Mouse (Mus musculus): Measurements from ENCODE around the gene Pten.
A peak's percentile ranks its signal among the peaks of the same experiment; 100 is the strongest.

The Pten gene

DNA sequence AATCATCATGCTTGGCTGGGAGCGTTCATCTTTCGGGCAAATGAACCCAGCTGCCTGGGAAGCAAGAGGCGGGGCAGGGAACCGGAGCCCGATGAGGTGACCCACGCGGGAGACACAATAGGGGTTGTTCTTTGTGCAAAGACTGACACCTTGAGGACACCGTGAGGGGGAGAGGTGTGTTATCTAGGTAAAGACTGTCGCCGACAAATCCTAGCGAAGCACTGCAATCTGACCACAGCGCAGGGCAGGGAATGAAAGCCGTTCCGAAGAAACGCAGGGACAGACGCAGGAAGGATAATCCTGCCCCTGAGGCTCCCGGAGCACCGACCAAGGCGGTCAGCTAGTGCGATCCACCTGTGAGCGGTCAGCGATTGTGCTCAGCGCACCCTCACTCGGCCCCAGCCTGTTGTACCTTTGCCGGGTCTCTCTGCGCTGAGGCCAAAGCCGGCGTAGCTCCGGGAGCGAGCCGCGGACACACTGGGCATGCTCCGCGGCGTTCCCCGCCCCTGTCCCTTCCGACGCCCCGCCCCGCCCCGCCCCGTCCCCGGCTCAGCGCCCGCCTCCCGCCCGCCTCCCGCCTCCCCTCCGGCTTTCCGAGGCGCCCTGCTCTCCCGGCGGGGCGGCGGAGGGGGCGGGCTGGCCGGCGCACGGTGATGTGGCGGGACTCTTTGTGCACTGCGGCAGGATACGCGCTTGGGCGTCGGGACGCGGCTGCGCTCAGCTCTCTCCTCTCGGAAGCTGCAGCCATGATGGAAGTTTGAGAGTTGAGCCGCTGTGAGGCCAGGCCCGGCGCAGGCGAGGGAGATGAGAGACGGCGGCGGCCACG, at the start of gene Pten:
TSS of gene Pten (plus strand) at position 598 of the 826 bp plus-strand sequence.
- peak; percentile 92 for DNase-seq (ENCODE audit: low read depth, low spot score)

DNA sequence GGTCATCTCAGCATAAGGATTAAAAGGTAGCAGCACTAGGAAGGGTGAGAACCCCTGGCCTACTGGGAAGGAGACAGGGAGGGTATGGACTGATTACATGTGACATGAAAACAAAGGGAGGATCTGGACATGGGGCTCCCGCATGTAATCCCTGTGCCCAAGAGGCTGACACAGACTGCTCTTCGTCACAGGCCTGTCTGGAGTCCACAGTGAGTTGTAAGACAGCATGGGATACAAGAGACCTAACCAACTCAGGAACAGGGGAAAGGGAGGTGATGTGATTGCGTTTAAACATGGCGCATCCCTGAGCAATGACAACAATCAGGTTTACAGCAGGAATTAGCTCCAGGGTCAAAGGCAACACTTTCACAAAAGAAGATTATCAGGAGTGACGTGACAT, 48.3 kb upstream of the Pten start:
- no peak for DNase-seq (ENCODE audit: low read depth, low spot score)

DNA sequence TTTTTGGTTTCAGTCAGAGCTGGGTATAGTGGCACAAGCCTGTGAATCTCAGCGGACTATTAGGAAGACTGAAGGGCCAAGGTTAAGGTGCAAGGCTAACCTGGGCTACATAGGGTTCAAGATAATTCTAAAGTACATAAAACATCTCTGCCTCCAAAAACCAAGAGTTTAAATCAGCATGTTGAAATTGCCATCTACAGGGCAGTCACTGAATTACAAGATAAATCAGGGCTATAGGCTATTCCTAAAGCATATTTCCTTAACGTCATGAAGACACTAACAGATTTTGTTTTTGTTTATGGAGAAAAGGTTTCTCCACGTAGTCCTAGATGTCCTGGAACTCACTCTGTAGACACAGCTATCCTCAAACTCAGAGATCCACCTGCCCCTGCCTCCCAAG, 47.0 kb upstream of the Pten start:
- no peak for DNase-seq (ENCODE audit: low read depth, low spot score)

DNA sequence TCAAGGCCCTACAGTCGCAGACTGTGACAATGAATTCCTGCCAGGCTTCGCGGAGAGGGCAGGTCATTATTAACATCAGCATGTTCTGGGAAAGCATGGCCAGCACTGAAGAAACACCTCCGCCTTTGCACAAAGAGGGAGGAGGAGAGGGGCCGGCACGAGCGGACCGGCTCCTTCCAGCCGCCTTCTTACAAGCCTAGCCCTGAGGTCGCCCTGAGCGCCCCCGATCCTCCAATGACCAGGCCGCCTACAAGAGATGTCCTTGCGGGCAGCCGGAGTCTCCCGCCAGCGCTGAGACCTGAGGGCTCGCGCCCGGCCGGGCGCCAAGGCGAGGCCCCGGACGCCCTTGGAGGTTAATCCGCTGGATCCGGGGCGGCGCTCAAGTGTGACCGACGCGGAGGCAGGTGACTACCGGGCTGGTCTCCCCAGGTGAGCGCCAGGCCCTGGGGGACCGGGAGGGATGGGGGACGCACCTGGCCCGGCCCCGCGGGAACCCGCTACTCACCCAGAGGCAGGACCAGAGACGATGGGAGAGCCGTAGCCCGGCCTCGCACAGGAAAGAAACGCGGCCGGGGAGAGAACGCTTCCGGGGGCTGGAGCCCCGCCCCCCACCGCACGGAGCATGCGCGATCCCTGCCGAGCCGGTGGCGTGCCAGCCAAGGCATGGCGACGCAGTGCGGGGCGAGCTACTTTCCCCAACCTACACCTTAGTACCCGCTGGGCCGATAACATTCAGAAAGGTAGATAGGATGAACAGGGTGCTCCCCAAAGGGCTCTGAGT, 45.3 kb upstream of the Pten start:
- peak; percentile 75 for DNase-seq (ENCODE audit: low read depth, low spot score)

DNA sequence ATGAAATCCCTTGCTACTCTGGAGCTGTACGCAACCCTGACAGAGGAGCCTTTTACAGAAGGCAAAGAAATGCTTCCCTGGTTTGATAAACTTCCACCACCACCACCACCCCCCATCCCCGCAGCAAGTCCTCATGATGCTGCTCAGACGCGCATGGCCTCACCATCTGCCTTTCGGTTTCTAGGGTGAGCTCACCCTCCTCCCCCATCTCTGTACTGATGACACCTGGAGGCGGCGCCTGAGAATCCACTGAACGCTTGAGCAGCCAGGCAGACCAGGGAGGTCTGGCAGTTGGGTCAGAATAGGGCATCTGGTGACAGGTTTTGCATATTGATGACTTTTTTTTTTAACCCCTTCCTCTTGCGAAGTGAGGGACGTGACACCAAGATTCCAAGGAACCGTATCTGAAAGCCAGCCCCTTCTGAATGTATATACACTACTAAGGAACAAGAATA, 44.7 kb upstream of the Pten start:
- DNase-seq (ENCODE audit: low read depth, low spot score), result peak; percentile 70

DNA sequence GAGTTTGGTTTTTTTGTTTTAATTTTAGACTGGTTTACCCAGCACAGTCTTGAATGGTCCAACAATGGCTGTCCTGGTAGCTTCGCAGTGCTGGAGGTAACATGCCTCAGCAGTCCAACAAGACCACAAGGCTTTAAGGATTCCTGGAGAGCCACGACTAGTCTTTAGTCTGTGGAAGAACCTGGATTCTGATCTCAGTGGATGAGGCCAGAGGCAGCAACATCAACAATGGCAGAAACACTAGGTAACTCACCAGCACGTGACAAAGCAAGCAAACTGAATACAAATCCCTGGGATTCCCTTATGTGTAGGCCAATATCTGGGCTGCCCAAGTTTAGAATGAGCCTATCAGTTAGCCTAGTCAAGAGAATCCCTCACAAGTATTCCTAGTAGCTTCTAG, 43.8 kb upstream of the Pten start:
- DNase-seq (ENCODE audit: low read depth, low spot score), result no peak

DNA sequence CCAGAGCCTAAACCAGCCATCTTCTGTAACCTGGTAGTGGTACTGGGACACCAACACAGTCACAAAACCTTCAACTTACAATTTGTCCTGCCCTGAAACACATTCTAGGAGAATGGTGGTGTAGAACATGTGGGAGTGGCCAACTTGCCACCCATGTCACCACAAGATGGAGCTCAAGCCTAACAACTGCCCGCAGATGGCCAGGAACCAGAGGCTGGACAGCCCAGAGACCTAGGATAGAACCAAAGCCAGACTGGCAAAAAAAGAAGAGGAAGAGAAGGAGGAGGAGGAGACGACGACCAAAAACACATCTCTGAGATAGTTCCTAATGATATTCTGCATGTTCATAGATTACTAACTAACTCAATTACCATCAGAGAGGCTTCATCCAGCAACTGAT, 42.1 kb upstream of the Pten start:
- DNase-seq (ENCODE audit: low read depth, low spot score), result peak; percentile 61

DNA sequence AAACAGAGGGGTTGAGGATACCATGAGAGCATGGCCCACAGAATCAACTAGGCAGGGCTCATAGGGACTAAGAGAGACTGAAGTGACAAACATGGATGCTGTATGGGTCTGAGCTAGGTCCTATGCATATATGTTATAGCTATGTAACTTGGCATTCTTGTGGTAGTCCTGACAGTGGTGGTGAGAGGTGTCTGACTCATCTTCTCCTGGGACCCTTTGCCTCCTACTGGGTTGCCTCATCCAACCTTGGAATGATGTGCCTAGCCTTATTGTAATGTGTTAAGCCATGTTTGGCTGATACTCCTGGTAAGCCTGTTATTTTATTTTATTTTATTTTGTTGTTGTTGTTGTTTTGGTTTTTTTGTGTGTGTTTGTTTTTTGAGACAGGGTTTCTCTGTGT, 41.6 kb upstream of the Pten start:
- DNase-seq (ENCODE audit: low read depth, low spot score), result no peak

DNA sequence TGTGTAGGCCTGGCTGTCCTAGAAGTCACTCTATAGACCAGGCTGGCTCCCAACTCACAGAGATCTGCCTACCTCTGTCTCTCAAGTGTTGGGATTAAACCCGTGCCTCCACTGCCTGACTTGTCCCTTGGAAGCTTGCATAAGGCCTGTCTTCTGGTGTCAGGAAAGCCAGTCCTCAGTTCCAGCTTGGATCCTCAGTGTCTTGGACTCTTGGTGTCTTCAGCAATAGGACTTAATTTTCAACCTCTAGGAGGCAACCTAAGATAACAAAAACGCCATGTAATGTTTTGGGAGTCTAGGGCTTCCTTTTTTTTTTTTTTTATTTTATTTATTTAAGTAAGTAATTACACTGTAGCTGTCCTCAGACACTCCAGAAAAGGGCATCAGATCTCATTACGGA, 39.7 kb upstream of the Pten start:
- DNase-seq (ENCODE audit: low read depth, low spot score), result no peak

DNA sequence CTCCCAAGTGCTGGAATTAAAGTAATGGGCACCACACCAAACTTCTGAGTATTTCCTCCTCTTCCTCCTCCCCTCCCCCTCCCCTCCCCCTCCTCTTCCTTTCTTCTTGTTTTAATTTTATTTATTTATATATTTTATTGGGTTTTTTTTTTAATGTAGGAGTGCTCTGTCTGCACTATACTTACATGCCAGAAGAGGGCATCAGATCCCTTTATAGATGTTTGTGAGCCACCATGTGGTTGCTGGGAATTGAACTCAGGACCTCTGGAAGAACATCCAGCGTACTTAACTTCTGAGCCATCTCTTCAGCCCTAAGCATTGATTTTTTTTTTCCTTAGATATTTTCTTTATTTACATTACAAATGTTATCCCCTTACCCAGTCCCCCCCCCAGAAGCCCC, 37.0 kb upstream of the Pten start:
- no peak for DNase-seq (ENCODE audit: low read depth, low spot score)

DNA sequence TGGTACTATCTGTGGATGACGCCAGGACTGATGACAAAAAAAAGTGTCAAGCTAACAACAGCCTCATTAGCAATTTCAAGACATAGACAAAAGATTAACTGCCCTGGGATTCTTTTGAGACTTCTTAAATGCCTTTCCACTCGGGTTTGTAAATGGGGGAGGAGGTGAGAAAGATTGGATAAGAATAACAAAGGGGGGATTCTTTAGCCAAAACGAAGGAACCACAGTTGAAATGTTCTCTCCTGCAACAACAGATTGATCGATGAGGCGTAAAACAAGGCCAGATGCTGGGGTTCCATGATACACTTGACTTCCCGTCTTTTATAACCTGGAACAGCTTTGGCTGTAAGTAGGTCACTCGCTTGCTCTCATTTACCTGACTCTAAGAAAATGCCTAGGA, 33.5 kb upstream of the Pten start:
- DNase-seq (ENCODE audit: low read depth, low spot score), result no peak

DNA sequence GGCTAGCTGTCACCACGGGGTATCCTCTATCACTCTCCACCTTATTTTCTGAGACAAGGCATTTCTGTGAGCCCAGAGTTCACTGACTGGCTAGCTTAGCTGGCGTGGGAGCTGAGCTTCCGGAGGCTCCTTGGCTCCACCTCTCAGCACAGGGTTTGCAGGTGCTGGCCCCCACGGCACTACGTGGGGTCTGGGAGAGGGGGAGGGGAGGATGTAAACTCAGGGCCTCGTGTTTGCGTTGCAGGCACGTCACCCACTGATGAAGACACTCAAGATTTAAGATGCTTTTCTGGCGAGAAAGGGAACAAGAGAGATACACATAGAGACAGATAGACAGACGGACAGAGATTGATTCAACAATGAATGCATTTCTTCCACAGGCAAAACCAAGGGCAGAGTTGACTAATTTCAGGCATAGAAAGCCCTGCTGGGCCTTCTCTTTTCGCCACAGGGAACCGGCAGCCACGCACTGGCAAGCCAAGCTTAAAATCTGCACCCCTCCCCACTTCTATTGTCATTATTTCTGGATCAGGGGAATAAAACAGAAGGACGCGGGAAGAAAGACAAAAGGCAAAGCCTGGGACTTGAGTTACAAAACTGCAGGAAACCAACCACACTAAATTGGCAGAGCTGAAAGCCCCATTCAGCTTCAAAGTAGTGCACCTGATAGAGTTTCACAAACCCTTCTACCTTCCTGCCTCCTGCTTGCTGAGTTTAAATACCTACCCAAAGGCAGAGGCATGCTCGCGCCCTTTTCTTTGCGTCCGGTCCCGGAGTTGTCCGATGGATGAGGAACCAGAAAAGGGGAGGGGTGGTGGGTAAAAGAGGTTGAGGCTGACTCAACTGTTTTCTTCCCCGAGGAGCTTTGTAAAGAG, 30.6 kb upstream of the Pten start:
- DNase-seq (ENCODE audit: low read depth, low spot score), result no peak

DNA sequence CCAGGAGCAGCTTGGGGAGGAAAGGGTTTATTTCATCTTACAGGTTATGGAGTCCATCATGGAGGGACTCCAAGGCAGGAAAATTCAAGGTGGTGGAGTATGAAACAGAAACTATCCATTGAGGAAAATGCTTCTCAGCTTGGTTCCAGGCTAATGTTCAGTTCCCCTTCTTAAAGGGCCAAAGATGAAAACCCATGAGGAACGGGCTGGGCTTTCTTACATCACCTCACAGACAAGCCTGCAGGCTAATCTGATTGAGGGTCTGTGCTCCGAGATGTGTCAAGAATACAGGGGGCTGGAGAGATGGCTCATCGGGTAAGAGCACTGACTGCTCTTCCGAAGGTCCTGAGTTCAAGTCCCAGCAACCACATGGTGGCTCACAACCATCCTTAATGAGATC, 27.5 kb upstream of the Pten start:
- DNase-seq (ENCODE audit: low read depth, low spot score), result no peak

DNA sequence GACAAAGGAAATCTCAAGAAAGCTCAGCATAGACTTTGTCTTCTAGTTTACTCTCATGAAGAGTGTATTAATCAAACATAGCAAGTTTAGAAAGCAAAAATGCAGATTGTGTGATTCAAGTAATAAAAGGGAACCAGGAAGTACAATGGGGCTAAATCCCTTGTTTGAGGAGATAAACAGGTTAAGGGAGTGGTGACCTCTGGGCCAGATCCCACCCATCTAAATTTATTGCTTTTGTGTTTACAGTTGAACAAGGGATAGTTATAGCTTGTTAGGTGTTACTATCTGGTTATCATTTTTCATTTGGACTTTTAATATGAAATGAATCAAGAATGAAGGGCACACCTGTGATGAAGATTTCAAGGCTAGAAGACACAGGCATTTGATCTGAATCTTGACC, 24.4 kb upstream of the Pten start:
- DNase-seq (ENCODE audit: low read depth, low spot score), result no peak

DNA sequence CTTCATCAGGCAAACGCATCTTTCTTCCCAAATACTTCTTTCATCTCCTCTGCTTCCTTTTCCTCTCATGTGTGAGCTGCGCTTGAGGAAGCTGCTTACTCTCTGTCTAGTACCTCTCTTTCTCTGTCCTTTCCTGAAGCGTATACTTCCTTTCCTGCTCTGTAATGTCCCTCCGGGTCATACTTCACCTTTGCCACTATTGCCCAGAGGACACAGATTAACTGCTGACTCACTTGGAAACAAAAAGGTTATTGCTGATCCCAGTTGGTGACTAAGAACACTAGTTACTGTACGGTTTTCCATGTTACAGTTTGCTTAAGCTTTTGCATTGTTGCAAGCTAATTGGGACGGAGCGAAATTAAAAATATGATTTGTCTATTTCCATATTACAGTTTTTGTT, 19.5 kb upstream of the Pten start:
- no peak for DNase-seq (ENCODE audit: low read depth, low spot score)

DNA sequence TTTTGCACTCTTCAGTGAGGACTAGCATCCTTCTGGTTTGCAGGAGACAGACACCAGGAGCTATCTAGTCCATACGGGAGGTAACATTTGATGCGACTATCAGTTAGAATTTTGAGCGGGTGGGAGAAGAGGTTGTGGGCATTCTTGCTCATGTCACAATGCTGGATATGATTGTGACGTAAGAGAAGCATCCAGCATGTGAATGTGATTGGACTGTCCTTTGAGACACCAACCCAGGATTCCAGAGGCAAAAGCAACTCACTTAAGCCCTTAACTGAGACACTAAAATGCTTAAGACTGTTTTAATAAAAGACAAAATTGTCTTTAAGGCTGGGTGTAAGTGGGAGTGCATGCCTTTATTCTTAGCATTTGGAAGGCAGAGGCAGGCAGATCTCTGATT, 17.6 kb upstream of the Pten start, which contains the start of gene Atad1:
TSS of gene Atad1 (minus strand) at position 101 of the 400 bp plus-strand sequence.
- no peak for DNase-seq (ENCODE audit: low read depth, low spot score)

DNA sequence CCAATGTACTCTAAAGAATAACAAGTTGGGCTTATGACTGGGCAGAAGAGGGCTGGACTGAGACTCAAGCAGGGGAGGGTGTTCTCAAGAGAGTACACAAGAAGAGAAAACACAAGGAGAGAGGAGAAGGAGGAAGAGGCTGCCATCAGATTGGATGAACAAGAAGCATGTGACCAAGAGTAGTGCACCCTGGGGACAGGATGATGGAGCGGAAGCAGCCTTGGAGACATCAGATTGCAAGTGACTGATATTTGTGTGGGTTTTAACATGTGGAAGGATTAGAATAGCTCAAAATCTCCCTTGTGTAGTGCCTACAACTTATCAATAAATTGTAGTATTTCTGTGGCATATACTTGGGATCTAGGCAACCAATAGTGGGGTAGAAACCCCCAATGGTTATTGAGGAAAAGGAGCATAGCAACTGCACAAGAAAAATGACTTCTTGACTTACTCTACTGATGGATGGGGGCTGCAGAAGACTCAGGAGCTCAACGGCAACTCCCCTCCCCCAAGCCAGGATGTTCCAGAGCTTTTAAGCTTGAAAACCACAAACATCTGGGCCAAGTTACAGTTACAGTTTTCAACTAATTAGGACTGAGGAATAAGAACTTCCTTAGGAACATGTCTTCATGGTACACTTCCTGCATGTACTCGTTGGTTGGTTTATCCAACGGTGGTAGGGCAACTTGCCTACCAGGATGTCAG, 16.5 kb upstream of the Pten start:
- no peak for DNase-seq (ENCODE audit: low read depth, low spot score)

DNA sequence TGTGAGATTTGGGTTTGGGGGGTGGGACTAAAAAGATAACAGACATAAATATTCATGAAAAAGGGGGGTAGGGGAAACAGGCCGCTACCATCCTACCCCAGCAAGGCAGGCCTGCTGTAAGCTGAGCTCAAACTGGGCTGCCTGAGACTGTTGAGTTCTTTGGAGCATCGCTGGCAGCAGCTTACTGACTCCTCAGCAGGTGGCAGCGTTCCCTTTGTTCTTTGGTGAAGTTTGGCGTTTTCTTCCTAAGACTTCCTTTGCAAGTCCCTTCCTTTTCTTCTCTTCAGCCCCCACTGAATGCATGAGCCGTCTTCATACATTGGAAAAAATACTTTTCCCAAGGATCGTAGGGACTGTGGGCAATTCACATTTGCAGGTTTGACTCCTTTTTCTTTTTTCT, 7.9 kb upstream of the Pten start:
- DNase-seq (ENCODE audit: low read depth, low spot score), result no peak

DNA sequence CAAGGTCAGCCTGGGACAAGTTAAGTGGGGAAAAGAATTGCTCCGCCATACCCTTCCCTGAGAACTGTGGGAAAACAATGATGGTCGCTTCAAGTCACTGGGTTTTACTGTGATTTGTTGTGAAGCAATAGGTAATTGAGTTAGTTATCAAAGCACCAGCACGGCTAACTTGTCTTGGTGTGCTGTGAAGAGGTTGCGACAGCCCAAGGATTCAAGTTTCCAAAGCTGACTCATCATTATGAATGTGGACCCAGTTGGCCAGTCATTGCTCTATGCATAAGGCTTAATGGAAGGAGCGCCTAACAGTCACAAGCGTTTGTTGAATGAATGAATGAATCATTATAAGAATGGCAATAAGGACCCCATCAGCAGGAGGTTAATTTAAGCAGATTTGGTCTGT, 4.9 kb upstream of the Pten start:
- no peak for DNase-seq (ENCODE audit: low read depth, low spot score)

DNA sequence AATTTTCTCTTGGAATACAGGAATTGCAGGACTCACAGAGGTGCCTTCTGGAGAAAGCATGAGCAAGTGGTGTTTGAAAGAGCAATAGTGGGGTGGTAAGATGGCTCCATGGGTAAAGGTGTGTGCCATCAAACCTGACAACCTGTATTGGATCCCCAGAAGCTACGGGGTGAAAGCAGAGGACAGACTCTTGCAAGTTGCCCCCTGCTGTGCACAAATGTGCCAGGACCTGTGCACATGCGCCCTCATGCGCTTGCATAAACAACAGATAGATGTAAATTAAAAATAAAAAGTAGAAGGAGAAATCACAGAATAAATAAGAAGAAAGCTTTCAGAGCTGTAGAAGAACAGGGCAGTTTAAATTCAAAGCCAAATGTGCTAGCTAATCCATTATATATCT, 3.9 kb upstream of the Pten start:
- DNase-seq (ENCODE audit: low read depth, low spot score), result no peak

Measured in retina, adult 2 months (tissue).